Mouse (Mus musculus): ENCODE measurements around the gene Nhsl2.

- no peak for TF ChIP-seq CTCF (IDR thresholded peaks at IDR 0.05; ENCODE audit: control insufficient read depth, insufficient read depth, insufficient replicate concordance, low read depth, low read length)
- TF ChIP-seq POLR2A (IDR thresholded peaks at IDR 0.05; ENCODE audit: control insufficient read depth, low read depth, low read length) = no peak
Observed at GRCm38 (mm10) chrX:102050552-102050951, 201.4 kb downstream of the Nhsl2 start.
